Mouse (Mus musculus): ENCODE results near the gene Opn1mw. TPM values are rescaled to one million over a fixed set of nuclear protein-coding genes. Genes with fewer than 3 reads are reported as not detected.

Gene Opn1mw
- polyA plus RNA-seq (2017; shearing (Covaris generic)) = not detected

DNA sequence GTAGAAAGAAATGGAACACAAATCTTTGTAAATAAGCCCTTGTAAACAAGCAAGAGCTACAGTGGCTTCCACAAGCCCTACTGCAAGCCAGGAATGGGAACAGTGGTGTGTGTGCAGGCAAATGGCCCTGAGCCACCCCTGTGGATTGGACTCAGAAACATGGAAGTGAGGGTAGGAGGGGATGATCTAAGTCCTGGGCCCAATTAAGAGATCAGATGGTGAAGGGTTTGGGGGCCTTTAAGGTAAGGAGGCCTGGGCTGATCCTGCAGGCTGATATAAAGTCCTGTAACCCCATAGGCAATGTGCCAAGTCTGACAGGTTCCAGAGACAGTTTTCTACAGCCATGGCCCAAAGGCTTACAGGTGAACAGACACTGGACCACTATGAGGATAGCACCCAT, at the start of gene Opn1mw:
TSS of gene Opn1mw (plus strand) at position 301 of the 400 bp plus-strand sequence.

GRCm38 (mm10) chrX:74135263-74135662, 8.0 kb downstream of the Opn1mw start, which contains the start of gene Mecp2:
Gene Mecp2, minus strand, starts transcription at chrX:74135363.

GRCm38 (mm10) chrX:74167738-74168137, 40.5 kb downstream of the Opn1mw start, which contains the start of gene Tex28:
Gene Tex28, minus strand, starts transcription at chrX:74167838.

GRCm38 (mm10) chrX:74176959-74177358, 49.7 kb downstream of the Opn1mw start, which contains the start of gene Tktl1:
Gene Tktl1, plus strand, starts transcription at chrX:74177259.

Other genes starting within 250 kb of the Opn1mw start
- 1 to 10 TPM; 3.4 to 6.1 TPM for gene Avpr2, start 235.4 kb upstream of the Opn1mw start, polyA plus RNA-seq (2017; shearing (Covaris generic))
- 10 to 100 TPM; 27.7 to 41.1 TPM for gene L1cam, start 231.4 kb upstream of the Opn1mw start, polyA plus RNA-seq (2017; shearing (Covaris generic))
- gene Arhgap4, start 205.6 kb upstream of the Opn1mw start, polyA plus RNA-seq (2017; shearing (Covaris generic)) = 100 to 1,000 TPM; 247 to 301 TPM
- 100 to 1,000 TPM; 224 to 246 TPM for gene Naa10, start 205.5 kb upstream of the Opn1mw start, polyA plus RNA-seq (2017; shearing (Covaris generic))
- 1 to 10 TPM; 3.7 to 9.4 TPM for gene Renbp, start 196.6 kb upstream of the Opn1mw start, polyA plus RNA-seq (2017; shearing (Covaris generic))
- gene Hcfc1, start 161.1 kb upstream of the Opn1mw start, polyA plus RNA-seq (2017; shearing (Covaris generic)) = 10 to 100 TPM; 40.3 to 55.0 TPM
- gene Irak1, start 103.5 kb upstream of the Opn1mw start, polyA plus RNA-seq (2017; shearing (Covaris generic)) = 100 to 1,000 TPM; 182 to 192 TPM
- 10 to 100 TPM; 46.8 to 53.9 TPM for gene Mecp2, start 7.9 kb downstream of the Opn1mw start, polyA plus RNA-seq (2017; shearing (Covaris generic))
- gene Tex28, start 40.4 kb downstream of the Opn1mw start, polyA plus RNA-seq (2017; shearing (Covaris generic)) = not detected
- gene Tktl1, start 49.8 kb downstream of the Opn1mw start, polyA plus RNA-seq (2017; shearing (Covaris generic)) = 1 to 10 TPM; 2.0 to 3.8 TPM
- 100 to 1,000 TPM; 247 to 358 TPM for gene Flna, start 122.4 kb downstream of the Opn1mw start, polyA plus RNA-seq (2017; shearing (Covaris generic))
- 10 to 100 TPM; 48.9 to 66.6 TPM for gene Emd, start 127.2 kb downstream of the Opn1mw start, polyA plus RNA-seq (2017; shearing (Covaris generic))
- gene Rpl10, start 143.3 kb downstream of the Opn1mw start, polyA plus RNA-seq (2017; shearing (Covaris generic)) = 10 to 100 TPM; 44.3 to 79.3 TPM
- gene Taz, start 154.4 kb downstream of the Opn1mw start, polyA plus RNA-seq (2017; shearing (Covaris generic)) = 100 to 1,000 TPM; 140 to 181 TPM
- 10 to 100 TPM; 22.4 to 29.5 TPM for gene Dnase1l1, start 154.9 kb downstream of the Opn1mw start, polyA plus RNA-seq (2017; shearing (Covaris generic))
- 100 to 1,000 TPM; 155 to 162 TPM for gene Atp6ap1, start 169.6 kb downstream of the Opn1mw start, polyA plus RNA-seq (2017; shearing (Covaris generic))
- 100 to 1,000 TPM; 260 to 309 TPM for gene Gdi1, start 177.5 kb downstream of the Opn1mw start, polyA plus RNA-seq (2017; shearing (Covaris generic))
- gene Fam50a, start 185.6 kb downstream of the Opn1mw start, polyA plus RNA-seq (2017; shearing (Covaris generic)) = 10 to 100 TPM; 78.9 to 83.6 TPM
- gene Plxna3, start 201.6 kb downstream of the Opn1mw start, polyA plus RNA-seq (2017; shearing (Covaris generic)) = 1 to 10 TPM; 2.4 to 6.9 TPM
- gene Lage3, start 226.2 kb downstream of the Opn1mw start, polyA plus RNA-seq (2017; shearing (Covaris generic)) = 10 to 100 TPM; 34.3 to 51.6 TPM
- gene Ubl4a, start 245.8 kb downstream of the Opn1mw start, polyA plus RNA-seq (2017; shearing (Covaris generic)) = 10 to 100 TPM; 52.3 to 66.9 TPM
- gene Slc10a3, start 245.9 kb downstream of the Opn1mw start, polyA plus RNA-seq (2017; shearing (Covaris generic)) = 10 to 100 TPM; 40.0 to 40.5 TPM

Measured in inflammation-experienced regulatory T-cells (primary cell).